Mouse (Mus musculus): ENCODE data around the gene Glb1l2.

GRCm38 (mm10) chr9:26775700-26776099 lies 30.6 kb downstream of the Glb1l2 start:
- no peak for TF ChIP-seq TAL1 (IDR thresholded peaks at IDR 0.05; ENCODE audit: low read length)
- no peak for TF ChIP-seq MAX (IDR thresholded peaks at IDR 0.05; ENCODE audit: low read length)
- TF ChIP-seq GATA1 (IDR thresholded peaks at IDR 0.05; ENCODE audit: low read depth, low read length), result no peak
- TF ChIP-seq CTCF (IDR thresholded peaks at IDR 0.05 in 2 of 3, conservative IDR thresholded peaks at IDR 0.05 in 1 of 3; ENCODE audit: control insufficient read depth in 1 of 3, insufficient read depth in 1 of 3, low read depth in 2 of 3, low read length in 3 of 3, poor library complexity in 1 of 3, severe bottlenecking in 1 of 3), result no peak
- no peak for TF ChIP-seq ZKSCAN1 (IDR thresholded peaks at IDR 0.05; ENCODE audit: low read depth, low read length)
- TF ChIP-seq EP300 (IDR thresholded peaks at IDR 0.05; ENCODE audit: low read depth in 1 of 2, low read length in 2 of 2), result no peak
- TF ChIP-seq SIN3A (IDR thresholded peaks at IDR 0.05; ENCODE audit: low read length), result no peak
- no peak for TF ChIP-seq POLR2AphosphoS5 (IDR thresholded peaks at IDR 0.05; ENCODE audit: borderline replicate concordance, low read depth, low read length)

Data from MEL (cell line).